In genomic region chr8:44042572-44043355, GRCm38 (mm10) we compare ENCODE assay signal across 16 mouse cellular contexts.
DNase-seq lines count a peak whose midpoint lies in the region; ATAC-seq lines count a peak whose summit lies in the region.
"Had no signal": no experiment of that assay in that cellular context is flagged by ENCODE, and none has a peak within 500 bp of the region (broad histone marks: within the 10 kb centered on the region; RNA-seq: fewer than 3 reads in every experiment).

No protein-coding gene starts in this region.

- H3K36me3 ChIP-seq in midbrain, embryonic 11.5 days (ENCODE audit: control insufficient read depth, insufficient read depth, low read length) = no peaks in the 10 kb centered on the region
- H3K36me3 ChIP-seq: embryonic facial prominence, embryonic 10.5 days; heart, embryonic 12.5 days; hindbrain, embryonic 10.5 days had no signal

- 96% methylated on average over 8 of the region's 8 CpGs for WGBS in midbrain, embryonic 11.5 days

- H3K27me3 ChIP-seq in midbrain, embryonic 11.5 days (ENCODE audit: control insufficient read depth, insufficient read depth, low read length) = no peaks in the 10 kb centered on the region
- H3K27me3 ChIP-seq: heart, embryonic 12.5 days had no signal

- no peak overlapping the region for H3K4me3 ChIP-seq in midbrain, embryonic 11.5 days (ENCODE audit: low read depth, low read length)
- H3K4me3 ChIP-seq: embryonic facial prominence, embryonic 10.5 days; gastrocnemius, adult 2 months; heart, embryonic 12.5 days; hindbrain, embryonic 10.5 days had no signal

- H3K4me2 ChIP-seq in midbrain, embryonic 11.5 days = no peak overlapping the region
- H3K4me2 ChIP-seq: heart, embryonic 12.5 days; hindbrain, embryonic 14.5 days had no signal

- no peaks in the 10 kb centered on the region for H3K9me3 ChIP-seq in midbrain, embryonic 11.5 days (ENCODE audit: control insufficient read depth, low read length)
- H3K9me3 ChIP-seq: embryonic facial prominence, embryonic 10.5 days; heart, embryonic 12.5 days; hindbrain, embryonic 10.5 days had no signal

- no peak overlapping the region for H3K27ac ChIP-seq in midbrain, embryonic 11.5 days (ENCODE audit: low read depth, low read length)
- H3K27ac ChIP-seq: embryonic facial prominence, embryonic 10.5 days; gastrocnemius, adult 2 months; hindbrain, embryonic 10.5 days; hindbrain, embryonic 14.5 days had no signal

- no peaks in the 10 kb centered on the region for H3K4me1 ChIP-seq in midbrain, embryonic 11.5 days (ENCODE audit: control insufficient read depth, insufficient read depth, low read length)
- H3K4me1 ChIP-seq: embryonic facial prominence, embryonic 10.5 days; heart, embryonic 12.5 days; hindbrain, embryonic 10.5 days had no signal

- no peak for ATAC-seq in midbrain, embryonic 11.5 days (ENCODE audit: low FRiP score)
- ATAC-seq: forebrain, embryonic 14.5 days; intestine, embryonic 16.5 days had no signal

- peak; percentile 79 for DNase-seq in cerebellum, adult 11-12 months
- peak; percentile 57 for DNase-seq in cerebellum, adult 8-10 months
- peak; percentile 69 to 81 for DNase-seq in cerebellum, postnatal 14 days
- no peak for DNase-seq in adrenal gland, adult (ENCODE audit: inconsistent age in 2 of 2, low spot score in 1 of 2)
- no peak for DNase-seq in midbrain, embryonic 11.5 days (ENCODE audit: low spot score, missing footprints)
- no peak for DNase-seq in embryo, embryonic 11 days
- DNase-seq: adrenal gland, adult 8-10 months; gastrocnemius, adult 2 months; gastrocnemius, postnatal 25 days; kidney, adult 8-10 months had no signal

- no peak overlapping the region for H3K9ac ChIP-seq in midbrain, embryonic 11.5 days (ENCODE audit: low read length)
- H3K9ac ChIP-seq: heart, embryonic 12.5 days; hindbrain, embryonic 14.5 days had no signal

Comparison
In these comparisons a context has a peak if more than half of its experiments do, and no peak if none do; other contexts are left out.
1. DNase-seq: peak in cerebellum, adult 11-12 months (single experiment), cerebellum, adult 8-10 months (single experiment) and cerebellum, postnatal 14 days (2 of 2); none in adrenal gland, adult (0 of 2), midbrain, embryonic 11.5 days (single experiment) and embryo, embryonic 11 days (single experiment).